Mouse (Mus musculus): ENCODE results near the gene Adamts17. TPM values are rescaled to one million over a fixed set of nuclear protein-coding genes. Genes with fewer than 3 reads are reported as not detected.

The Adamts17 gene
- polyA plus RNA-seq, 1 experiment from 2014 or later = 4.6 TPM

GRCm38 (mm10) chr7:67026114-67027070, 186.9 kb downstream of the Adamts17 start:
- H3K9ac ChIP-seq = no peak overlapping the region
- H3K4me2 ChIP-seq = no peak overlapping the region
- H3K36me3 ChIP-seq = no peaks in the 10 kb centered on the region
- no peaks in the 10 kb centered on the region for H3K27me3 ChIP-seq
- H3K4me3 ChIP-seq (replicated peaks) = no peak overlapping the region
- ATAC-seq (replicated peaks; ENCODE audit: low FRiP score) = no peak
- no peaks in the 10 kb centered on the region for H3K9me3 ChIP-seq (replicated peaks)
- H3K27ac ChIP-seq = no peak overlapping the region
- no peaks in the 10 kb centered on the region for H3K4me1 ChIP-seq
- WGBS = 61% methylated on average over 20 of the region's 20 CpGs

- H3K4me2 ChIP-seq = no peak overlapping the region
- H3K27ac ChIP-seq = no peak overlapping the region
- H3K27me3 ChIP-seq = no peaks in the 10 kb centered on the region
- H3K9ac ChIP-seq = no peak overlapping the region
- H3K9me3 ChIP-seq (replicated peaks) = no peaks in the 10 kb centered on the region
- 83% methylated on average over 8 of the region's 8 CpGs for WGBS
- ATAC-seq (replicated peaks; ENCODE audit: low FRiP score) = no peak
- H3K36me3 ChIP-seq = no peaks in the 10 kb centered on the region
- H3K4me1 ChIP-seq = no peaks in the 10 kb centered on the region
- no peak overlapping the region for H3K4me3 ChIP-seq (replicated peaks)
These were observed 187.7 kb downstream of the Adamts17 start for GRCm38 (mm10) chr7:67027216-67027615.

GRCm38 (mm10) chr7:67027696-67028095, 188.2 kb downstream of the Adamts17 start:
- H3K9ac ChIP-seq = no peak overlapping the region
- H3K36me3 ChIP-seq = no peaks in the 10 kb centered on the region
- 97% methylated on average over 5 of the region's 5 CpGs for WGBS
- no peak for ATAC-seq (replicated peaks; ENCODE audit: low FRiP score)
- H3K27ac ChIP-seq = no peak overlapping the region
- no peak overlapping the region for H3K4me2 ChIP-seq
- no peaks in the 10 kb centered on the region for H3K9me3 ChIP-seq (replicated peaks)
- no peak overlapping the region for H3K4me3 ChIP-seq (replicated peaks)
- H3K4me1 ChIP-seq = no peaks in the 10 kb centered on the region
- no peaks in the 10 kb centered on the region for H3K27me3 ChIP-seq

GRCm38 (mm10) chr7:67028902-67029301, 189.4 kb downstream of the Adamts17 start:
- Histone ChIP-seq H3K27ac (no peak overlapping the region), H3K27me3 (no peaks in the 10 kb centered on the region), H3K4me2 (no peak overlapping the region), H3K36me3 (no peaks in the 10 kb centered on the region), H3K4me3 (replicated peaks) (no peak overlapping the region), H3K4me1 (no peaks in the 10 kb centered on the region), H3K9ac (no peak overlapping the region), H3K9me3 (replicated peaks) (no peaks in the 10 kb centered on the region)
- 76% methylated on average over 4 of the region's 4 CpGs for WGBS
- no peak for ATAC-seq (replicated peaks; ENCODE audit: low FRiP score)

GRCm38 (mm10) chr7:67029481-67029880, 189.9 kb downstream of the Adamts17 start:
- 95% methylated on average over 14 of the region's 14 CpGs for WGBS
- ATAC-seq (replicated peaks; ENCODE audit: low FRiP score) = no peak
- H3K4me3 ChIP-seq (replicated peaks) = no peak overlapping the region

GRCm38 (mm10) chr7:67031284-67031683, 191.7 kb downstream of the Adamts17 start:
- Histone ChIP-seq H3K36me3 (no peaks in the 10 kb centered on the region), H3K27ac (no peak overlapping the region), H3K9ac (no peak overlapping the region), H3K27me3 (no peaks in the 10 kb centered on the region), H3K9me3 (replicated peaks) (no peaks in the 10 kb centered on the region), H3K4me2 (no peak overlapping the region), H3K4me3 (replicated peaks) (no peak overlapping the region), H3K4me1 (no peaks in the 10 kb centered on the region)
- 77% methylated on average over 2 of the region's 2 CpGs for WGBS
- ATAC-seq (replicated peaks; ENCODE audit: low FRiP score) = no peak

More at GRCm38 (mm10) chr7:67029481-67029880, 189.9 kb downstream of the Adamts17 start:
- Histone ChIP-seq H3K27me3 (no peaks in the 10 kb centered on the region), H3K4me2 (no peak overlapping the region), H3K9ac (no peak overlapping the region), H3K36me3 (no peaks in the 10 kb centered on the region), H3K27ac (no peak overlapping the region), H3K4me1 (no peaks in the 10 kb centered on the region), H3K9me3 (replicated peaks) (no peaks in the 10 kb centered on the region)

- Histone ChIP-seq H3K4me1 (no peaks in the 10 kb centered on the region), H3K36me3 (no peaks in the 10 kb centered on the region), H3K4me2 (no peak overlapping the region), H3K27me3 (no peaks in the 10 kb centered on the region), H3K27ac (no peak overlapping the region), H3K4me3 (replicated peaks) (no peak overlapping the region), H3K9ac (no peak overlapping the region), H3K9me3 (replicated peaks) (no peaks in the 10 kb centered on the region)
- no peak for ATAC-seq (replicated peaks; ENCODE audit: low FRiP score)
These were observed 193.1 kb downstream of the Adamts17 start for GRCm38 (mm10) chr7:67032616-67033015.

- WGBS = 76% methylated on average over 2 of the region's 2 CpGs
- ATAC-seq (replicated peaks; ENCODE audit: low FRiP score) = no peak; the same call in 1 of the 2 replicates
- Histone ChIP-seq H3K9ac (no peak overlapping the region), H3K36me3 (no peaks in the 10 kb centered on the region), H3K27me3 (no peaks in the 10 kb centered on the region), H3K27ac (no peak overlapping the region), H3K4me2 (no peak overlapping the region), H3K4me3 (replicated peaks) (no peak overlapping the region), H3K4me1 (no peaks in the 10 kb centered on the region), H3K9me3 (replicated peaks) (no peaks in the 10 kb centered on the region)
These were observed 194.8 kb downstream of the Adamts17 start for GRCm38 (mm10) chr7:67034369-67034768.

GRCm38 (mm10) chr7:67035246-67035645, 195.7 kb downstream of the Adamts17 start:
- Histone ChIP-seq H3K4me2 (no peak overlapping the region), H3K36me3 (no peaks in the 10 kb centered on the region), H3K4me3 (replicated peaks) (no peak overlapping the region), H3K9me3 (replicated peaks) (no peaks in the 10 kb centered on the region), H3K9ac (no peak overlapping the region), H3K27me3 (no peaks in the 10 kb centered on the region), H3K27ac (no peak overlapping the region), H3K4me1 (peaks cover 7% of the 10 kb centered on the region)
- 90% methylated on average over 10 of the region's 10 CpGs for WGBS
- no peak for ATAC-seq (replicated peaks; ENCODE audit: low FRiP score)

GRCm38 (mm10) chr7:67035661-67036060, 196.1 kb downstream of the Adamts17 start:
- Histone ChIP-seq H3K27ac (no peak overlapping the region), H3K36me3 (no peaks in the 10 kb centered on the region), H3K27me3 (no peaks in the 10 kb centered on the region), H3K9me3 (replicated peaks) (no peaks in the 10 kb centered on the region), H3K4me1 (peaks cover 8% of the 10 kb centered on the region), H3K4me2 (no peak overlapping the region), H3K9ac (no peak overlapping the region), H3K4me3 (replicated peaks) (no peak overlapping the region)
- no peak for ATAC-seq (replicated peaks; ENCODE audit: low FRiP score)
- 93% methylated on average over 5 of the region's 5 CpGs for WGBS

GRCm38 (mm10) chr7:67036502-67037485, 197.3 kb downstream of the Adamts17 start:
- H3K9me3 ChIP-seq (replicated peaks) = no peaks in the 10 kb centered on the region
- H3K4me1 ChIP-seq = peaks cover 8% of the 10 kb centered on the region
- H3K27me3 ChIP-seq = no peaks in the 10 kb centered on the region
- H3K9ac ChIP-seq = no peak overlapping the region
- ATAC-seq (replicated peaks; ENCODE audit: low FRiP score) = no peak
- 88% methylated on average over 5 of the region's 5 CpGs for WGBS
- no peak overlapping the region for H3K27ac ChIP-seq
- H3K4me2 ChIP-seq = no peak overlapping the region
- no peaks in the 10 kb centered on the region for H3K36me3 ChIP-seq
- H3K4me3 ChIP-seq (replicated peaks) = no peak overlapping the region

All from kidney, embryonic 15.5 days (tissue).